Mouse (Mus musculus): ENCODE results near the gene Nploc4.
A peak's percentile ranks its signal among the peaks of the same experiment; 100 is the strongest.
"Not testable (repeated sequence)": the region's sequence is repeated elsewhere in the genome, so short reads cannot be mapped to it uniquely, and the experiment has no call there.

The Nploc4 gene

DNA sequence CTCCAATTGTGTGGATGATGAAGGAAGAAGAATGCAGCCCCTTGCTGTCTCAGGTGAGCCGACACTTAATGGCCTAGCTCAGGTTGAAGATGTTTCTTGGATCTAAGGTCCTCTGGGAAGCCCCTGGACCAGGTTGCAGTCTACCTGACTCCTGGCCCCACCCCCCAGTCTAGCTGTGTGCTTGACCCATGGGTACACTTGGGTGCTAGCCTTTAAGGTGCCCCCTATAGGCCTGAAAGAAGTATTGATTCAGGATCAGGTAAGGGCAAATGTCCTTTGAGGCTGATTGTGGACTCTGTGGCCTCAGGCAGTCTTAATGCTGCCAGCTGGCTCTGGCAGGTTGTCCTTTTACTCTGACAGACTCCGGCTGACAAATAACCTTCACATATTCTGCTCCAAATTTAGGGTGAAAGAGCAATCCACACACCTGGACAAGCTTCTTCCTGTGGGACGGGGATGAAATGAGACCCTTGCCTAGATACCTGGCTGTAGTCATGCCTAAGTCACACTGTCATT is 5.3 kb upstream of the Nploc4 start:
- DNase-seq (ENCODE audit: low read depth): no peak

- DNase-seq (ENCODE audit: low read depth): no peak
Observed at GRCm38 (mm10) chr11:120442344-120442743, 4.8 kb upstream of the Nploc4 start, which contains the start of gene Tspan10. Gene Tspan10 (plus strand): TSS chr11:120442644.

GRCm38 (mm10) chr11:120437857-120438385 is 413 bp upstream of the Nploc4 start:
- no peak for DNase-seq (ENCODE audit: low read depth)

- DNase-seq (ENCODE audit: low read depth): no peak
Observed at GRCm38 (mm10) chr11:120426727-120427126, 10.8 kb downstream of the Nploc4 start.

GRCm38 (mm10) chr11:120423569-120424295 is 13.8 kb downstream of the Nploc4 start:
- DNase-seq (ENCODE audit: low read depth): peak; percentile 74

DNA sequence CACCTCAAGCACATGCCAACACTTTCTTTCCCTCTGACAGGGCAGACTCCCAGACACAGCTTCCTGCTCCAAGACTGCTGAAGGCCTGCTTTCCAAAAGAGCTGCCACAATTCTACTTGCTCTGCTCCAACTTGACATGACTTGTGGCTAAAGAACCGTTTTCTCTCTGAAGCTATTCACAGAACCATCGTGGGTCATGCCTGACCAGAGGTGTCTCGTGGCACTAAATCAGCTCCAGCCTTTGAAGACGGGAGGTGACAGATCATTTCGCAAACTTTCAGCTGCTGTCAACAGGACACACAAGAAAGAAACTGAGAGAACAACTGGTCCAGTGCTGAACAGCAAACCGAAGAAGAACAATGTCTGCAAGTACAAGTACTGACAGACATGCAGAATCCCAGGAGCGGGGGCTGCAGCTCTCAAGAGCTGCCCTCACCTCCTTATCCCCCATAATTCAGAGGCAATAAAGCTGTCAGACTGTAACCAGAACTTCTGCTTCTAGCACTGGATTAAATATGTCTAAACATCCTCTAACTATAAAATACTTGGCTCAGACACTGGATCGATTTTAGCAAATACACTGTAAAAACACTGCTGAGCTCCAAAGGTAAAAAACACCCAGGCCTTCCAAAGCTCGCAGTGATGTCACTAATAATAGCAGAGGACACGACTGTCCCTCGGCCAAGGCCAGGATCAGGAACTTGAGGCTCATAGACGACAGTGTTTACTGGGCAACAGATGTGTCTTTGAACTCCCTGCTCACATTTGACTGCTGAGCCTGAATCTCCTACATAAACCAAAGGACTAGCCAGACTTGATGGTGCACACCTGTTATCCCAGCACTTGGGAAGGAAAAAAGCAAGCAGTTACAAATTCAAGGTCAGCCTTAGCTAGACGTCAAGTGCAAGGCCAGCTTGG is 14.6 kb downstream of the Nploc4 start:
- no peak for DNase-seq (ENCODE audit: low read depth)

DNA sequence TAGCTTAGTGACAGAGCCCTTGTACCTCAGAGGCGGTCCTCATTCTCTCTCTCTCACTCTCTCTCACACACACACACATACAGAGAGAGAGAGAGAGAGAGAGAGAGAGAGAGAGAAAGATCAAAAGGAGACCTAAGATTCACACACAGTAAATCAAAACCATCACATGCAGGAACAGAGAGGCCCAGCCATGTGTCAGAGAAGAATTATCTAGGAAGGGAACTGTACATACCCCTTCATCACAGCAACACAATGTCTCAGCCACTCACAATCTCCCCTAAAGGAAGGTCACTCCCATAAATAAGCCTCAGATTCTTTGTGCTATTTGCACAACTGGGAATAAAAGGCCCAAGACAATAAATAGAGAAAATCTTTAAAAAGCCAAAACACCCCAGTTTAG is 18.9 kb downstream of the Nploc4 start:
- DNase-seq (ENCODE audit: low read depth): no peak

- DNase-seq (ENCODE audit: low read depth): no peak
Observed at GRCm38 (mm10) chr11:120417852-120418251, 19.7 kb downstream of the Nploc4 start.

DNA sequence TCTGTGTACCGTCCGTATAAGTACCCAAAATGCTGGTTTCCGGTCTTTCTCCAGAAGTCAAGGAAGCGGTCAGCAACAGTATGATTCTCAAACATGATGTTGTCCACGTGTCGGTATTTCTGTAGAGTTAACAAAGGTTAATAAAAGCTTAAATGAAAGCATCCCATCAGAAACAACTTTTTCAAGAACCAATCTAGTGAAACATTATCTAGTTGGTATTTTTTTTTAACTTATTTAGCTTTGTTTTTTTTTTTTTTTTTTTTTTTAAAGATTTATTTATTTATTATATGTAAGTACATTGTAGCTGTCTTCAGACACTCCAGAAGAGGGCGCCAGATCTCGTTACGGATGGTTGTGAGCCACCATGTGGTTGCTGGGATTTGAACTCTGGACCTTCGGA is 23.9 kb downstream of the Nploc4 start:
- not testable (repeated sequence) for DNase-seq (ENCODE audit: low read depth)

- no peak for DNase-seq (ENCODE audit: low read depth)
Observed at GRCm38 (mm10) chr11:120406445-120406844, 31.1 kb downstream of the Nploc4 start.

- no peak for DNase-seq (ENCODE audit: low read depth)
Observed at GRCm38 (mm10) chr11:120405867-120406266, 31.6 kb downstream of the Nploc4 start.

GRCm38 (mm10) chr11:120404814-120405213 is 32.7 kb downstream of the Nploc4 start:
- no peak for DNase-seq (ENCODE audit: low read depth)

DNA sequence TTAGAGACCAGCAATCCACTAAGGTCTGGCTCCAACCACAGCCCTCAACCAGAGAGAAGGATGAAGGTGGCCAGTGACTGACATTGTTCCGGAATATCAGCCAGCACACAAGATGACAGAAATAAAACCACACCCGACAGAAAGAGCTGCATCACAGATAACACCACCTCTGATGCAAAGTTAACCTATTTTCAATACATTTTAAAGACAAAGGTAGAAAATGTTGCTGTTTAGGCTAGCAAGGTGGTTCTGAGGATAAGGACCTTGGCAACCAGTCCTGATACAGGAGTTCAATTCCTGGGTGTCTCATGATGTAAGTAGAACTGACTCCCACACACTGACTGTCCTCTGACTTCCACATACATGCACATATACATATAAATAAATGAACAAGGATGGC is 38.2 kb downstream of the Nploc4 start:
- no peak for DNase-seq (ENCODE audit: low read depth)

GRCm38 (mm10) chr11:120397602-120398001 is 39.9 kb downstream of the Nploc4 start:
- DNase-seq (ENCODE audit: low read depth): no peak

DNA sequence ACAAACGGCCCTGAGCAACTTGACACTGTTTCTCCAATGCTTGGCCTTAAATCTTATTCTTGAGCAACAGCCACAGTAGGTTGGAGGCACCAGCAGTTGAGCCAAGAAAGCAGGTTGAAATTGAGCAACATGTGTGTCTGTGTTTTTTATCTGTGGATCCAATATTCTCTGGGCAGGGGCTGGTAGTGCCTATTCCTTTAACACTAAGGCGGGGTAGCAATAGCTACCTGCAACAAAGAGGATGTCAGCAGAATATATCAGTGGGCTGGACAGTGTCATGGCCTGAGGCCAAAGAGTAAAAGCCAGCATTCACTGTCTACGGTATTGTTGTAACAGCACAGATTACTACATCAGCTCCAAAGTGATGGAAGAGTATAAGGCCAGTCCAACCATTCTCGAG is 41.8 kb downstream of the Nploc4 start:
- no peak for DNase-seq (ENCODE audit: low read depth)

DNA sequence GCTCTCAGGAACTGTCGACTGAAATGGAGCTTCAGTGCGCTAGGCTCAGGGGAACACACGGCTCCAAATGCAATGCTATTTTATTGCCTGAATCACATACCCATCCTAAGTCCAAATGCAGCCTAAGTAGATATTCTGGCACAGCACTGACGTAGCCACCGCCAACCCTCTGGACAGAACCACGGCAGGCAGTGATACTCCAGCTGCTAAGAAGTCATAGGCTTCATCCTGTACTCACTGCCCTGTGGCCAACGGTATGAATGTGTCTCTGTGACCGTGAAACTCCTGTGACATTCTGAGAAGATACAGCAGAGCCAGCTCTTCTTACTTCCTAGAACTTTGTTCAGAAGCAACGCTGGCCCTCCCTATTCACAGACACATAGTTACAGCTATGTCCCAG is 48.9 kb downstream of the Nploc4 start:
- DNase-seq (ENCODE audit: low read depth): no peak

GRCm38 (mm10) chr11:120387157-120387556 is 50.4 kb downstream of the Nploc4 start:
- no peak for DNase-seq (ENCODE audit: low read depth)

GRCm38 (mm10) chr11:120386632-120387031 is 50.9 kb downstream of the Nploc4 start:
- no peak for DNase-seq (ENCODE audit: low read depth)

GRCm38 (mm10) chr11:120382509-120382908 is 55.0 kb downstream of the Nploc4 start:
- no peak for DNase-seq (ENCODE audit: low read depth)

DNA sequence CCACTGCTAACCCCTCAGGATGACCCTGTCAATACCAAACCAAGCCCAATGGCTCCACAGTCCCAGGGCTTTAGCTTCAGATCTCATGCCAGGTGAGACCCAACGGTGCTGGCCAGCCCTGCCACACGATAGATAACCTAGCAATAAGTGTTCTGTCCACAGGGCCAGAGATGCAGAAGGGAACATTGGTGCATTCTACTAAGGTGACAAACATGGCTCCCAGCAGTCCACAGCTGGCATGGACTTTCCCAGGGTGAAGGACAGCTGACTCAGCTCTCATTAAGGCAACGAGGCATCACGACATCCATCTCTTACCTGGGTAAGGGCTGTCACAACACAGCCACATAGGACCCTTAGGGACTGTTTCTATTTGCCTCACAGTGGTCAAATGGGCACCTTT is 56.4 kb downstream of the Nploc4 start:
- no peak for DNase-seq (ENCODE audit: low read depth)

- DNase-seq (ENCODE audit: low read depth): no peak
Observed at GRCm38 (mm10) chr11:120380271-120380670, 57.2 kb downstream of the Nploc4 start.

Data from naive thymus-derived CD4-positive, alpha-beta T cell, adult 2 months (primary cell).